Mouse (Mus musculus) embryo, embryonic 10.5 days (tissue): ENCODE measurements around the gene Zer1.
A peak's percentile ranks its signal among the peaks of the same experiment; 100 is the strongest.

ENCODE experiments used
- DNase-seq: peaks from one replicate; pipeline ENCODE4 v3.0.0-alpha.2; 2015; ENCODE audit warnings: low spot score

The Zer1 gene

GRCm38 (mm10) chr2:30049831-30050230 lies 74.6 kb downstream of the Zer1 start:
- no peak for DNase-seq

- peak; percentile 98 for DNase-seq
These were observed 75.5 kb downstream of the Zer1 start, which contains the start of gene Wdr34 for GRCm38 (mm10) chr2:30048699-30049388. TSS of gene Wdr34 (minus strand) at chr2:30048881.

- no peak for DNase-seq
These were observed 76.3 kb downstream of the Zer1 start for GRCm38 (mm10) chr2:30048101-30048501.
